Mouse (Mus musculus) olfactory bulb, adult 2 months (tissue): ENCODE data around the gene Gdap2. TPM values are rescaled to one million over a fixed set of nuclear protein-coding genes. Genes with fewer than 3 reads are reported as not detected.

Source experiments
- H3K27ac ChIP-seq: fragments of 200-500 bp; 2 replicates; pipeline ENCODE4 v1.5.1; 2012; ENCODE audit warnings: low read depth, low read length; ENCODE audit not compliant: insufficient read depth
- H3K4me1 ChIP-seq: fragments of 200-500 bp; 2 replicates; pipeline ENCODE4 v1.6.1; 2012; ENCODE audit warnings: low read length; ENCODE audit not compliant: control insufficient read depth, insufficient read depth
- H3K4me3 ChIP-seq: fragments of 200-500 bp; 2 replicates; pipeline ENCODE4 v1.5.1; 2012; ENCODE audit warnings: mild to moderate bottlenecking, low read depth, low read length, moderate library complexity; ENCODE audit not compliant: insufficient read depth
- CTCF ChIP-seq: fragments of 200-500 bp; IDR thresholded peaks from 2 replicates; pipeline ENCODE4 v1.5.1; 2012; ENCODE audit warnings: low read depth, mild to moderate bottlenecking, low read length, moderate library complexity; ENCODE audit not compliant: insufficient read depth
- POLR2A ChIP-seq: fragments of 200-500 bp; IDR thresholded peaks from 2 replicates; pipeline ENCODE4 v1.6.1; 2012; ENCODE audit warnings: mild to moderate bottlenecking, low read depth, low read length, moderate library complexity; ENCODE audit not compliant: insufficient read depth
- WGBS: fragments of 180-500 bp; shearing (Covaris S2); methylation state at CpG from one replicate; pipeline ENCODE4 v1.1.7; 2018; 5-methylcytosine and 5-hydroxymethylcytosine counted together
- polyA plus RNA-seq: library from polyadenylated mRNA; stranded (reverse); fragments of >200 nt; gene quantifications from 2 replicates; pipeline ENCODE4 v1.2.4, GENCODE M21; 2012; ENCODE audit warnings: low replicate concordance; ENCODE audit not compliant: missing spikeins, insufficient read depth, insufficient read length

Gdap2 gene
- not detected in 2 replicates for polyA plus RNA-seq

DNA sequence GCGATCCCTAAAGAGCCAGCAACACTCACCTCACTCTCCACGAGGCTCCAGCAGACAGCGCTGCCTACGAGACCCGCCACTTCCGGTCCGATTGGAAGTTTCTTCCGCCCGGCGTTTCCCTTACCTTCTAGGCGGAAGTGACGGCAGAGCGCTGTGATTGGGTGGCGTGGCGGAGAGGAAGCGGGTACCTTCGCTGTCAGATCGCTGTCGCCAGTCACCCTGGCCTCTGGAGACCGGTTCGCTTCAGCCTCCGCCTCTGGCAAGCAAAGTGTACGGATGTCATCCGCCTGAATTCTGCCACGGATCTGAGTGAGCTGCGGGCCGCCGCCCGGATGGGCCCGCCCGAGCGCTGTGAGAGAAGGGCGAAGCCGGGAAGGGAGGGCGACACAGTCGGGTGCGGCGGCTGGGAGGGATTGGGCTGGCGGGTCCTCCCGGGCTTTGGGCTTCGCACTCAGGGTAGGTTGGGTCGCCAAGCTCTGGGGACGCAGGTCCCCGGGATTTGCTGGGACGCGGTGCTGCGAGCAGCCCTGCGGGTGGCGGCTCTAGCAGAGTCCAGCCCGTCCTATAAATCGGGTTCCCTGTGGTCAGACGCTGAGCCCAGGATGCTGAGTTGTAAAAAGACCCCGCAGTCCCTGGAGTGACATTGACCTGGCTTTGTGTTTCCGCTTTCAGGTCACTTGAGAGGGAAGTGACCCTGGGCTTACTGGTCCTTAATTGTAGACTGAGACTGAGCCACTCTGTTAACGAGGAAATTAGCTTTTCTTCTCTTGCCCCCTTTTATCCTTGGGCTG is at the start of gene Gdap2, which contains the start of gene Wdr3:
Gene Gdap2 (plus strand): TSS at position 67 of the 791 bp plus-strand sequence.
Gene Wdr3 (minus strand): TSS at position 93 of the 791 bp plus-strand sequence.
- TF ChIP-seq POLR2A = peak; percentile 95
- no peak for TF ChIP-seq CTCF
- H3K4me1 ChIP-seq = peaks cover 2% of the 10 kb centered on the region; the same call in 1 of the 2 replicates
- under 1% methylated on average over 55 of the region's 55 CpGs for WGBS

DNA sequence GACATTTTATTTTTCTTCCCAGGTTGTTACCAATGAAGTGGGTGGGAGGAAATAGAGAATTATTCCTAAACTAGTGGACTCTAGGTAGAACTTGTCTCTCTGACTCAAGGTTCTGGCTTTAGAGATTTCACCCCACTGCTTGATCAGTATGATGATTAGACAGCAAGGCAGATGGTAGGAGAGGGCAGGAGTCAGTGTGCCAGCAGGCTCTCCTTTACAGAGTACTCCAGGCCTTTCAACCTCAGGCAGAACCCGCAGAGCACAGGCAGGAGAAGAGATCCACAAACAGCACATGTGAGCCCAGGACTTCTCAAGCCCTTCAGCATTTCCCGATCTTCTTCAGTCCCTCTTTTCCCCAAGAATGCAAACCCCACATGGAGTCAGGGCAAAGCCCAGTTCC is 43.5 kb upstream of the Gdap2 start:
- TF ChIP-seq CTCF = no peak
- no peak for TF ChIP-seq POLR2A

More for the DNA sequence above, at the start of gene Gdap2, which contains the start of gene Wdr3:
- H3K27ac ChIP-seq = peak within 1 kb of the TSS; percentile 85
- peak within 1 kb of the TSS; percentile 92 for H3K4me3 ChIP-seq

DNA sequence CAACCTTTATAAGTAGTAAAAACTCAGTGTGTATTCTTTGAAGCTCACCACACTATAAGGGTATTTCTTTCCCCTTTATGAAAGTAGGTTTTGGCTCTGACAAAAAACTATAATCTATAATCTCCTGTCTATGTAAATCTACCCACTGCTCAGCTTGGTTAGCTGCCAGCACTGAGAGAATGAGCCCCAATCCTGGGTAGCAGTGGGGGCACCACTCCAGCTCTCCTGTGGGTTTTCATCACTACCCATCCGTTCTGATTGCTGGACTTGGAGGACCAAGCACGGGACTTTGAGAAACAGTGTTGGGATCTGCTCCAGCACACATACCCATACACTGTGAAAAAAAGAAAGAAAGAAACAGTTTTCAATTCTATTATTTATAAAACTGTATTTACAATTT is 40.2 kb upstream of the Gdap2 start:
- no peak for TF ChIP-seq POLR2A
- no peak for TF ChIP-seq CTCF
- no peaks in the 10 kb centered on the region for H3K4me1 ChIP-seq
- WGBS = 29% methylated on average over 2 of the region's 2 CpGs
- no peak overlapping the region for H3K27ac ChIP-seq
- no peak overlapping the region for H3K4me3 ChIP-seq

More for the DNA sequence above, 43.5 kb upstream of the Gdap2 start:
- no peak overlapping the region for H3K4me3 ChIP-seq
- no peaks in the 10 kb centered on the region for H3K4me1 ChIP-seq
- WGBS = 61% methylated on average over 2 of the region's 2 CpGs
- no peak overlapping the region for H3K27ac ChIP-seq

DNA sequence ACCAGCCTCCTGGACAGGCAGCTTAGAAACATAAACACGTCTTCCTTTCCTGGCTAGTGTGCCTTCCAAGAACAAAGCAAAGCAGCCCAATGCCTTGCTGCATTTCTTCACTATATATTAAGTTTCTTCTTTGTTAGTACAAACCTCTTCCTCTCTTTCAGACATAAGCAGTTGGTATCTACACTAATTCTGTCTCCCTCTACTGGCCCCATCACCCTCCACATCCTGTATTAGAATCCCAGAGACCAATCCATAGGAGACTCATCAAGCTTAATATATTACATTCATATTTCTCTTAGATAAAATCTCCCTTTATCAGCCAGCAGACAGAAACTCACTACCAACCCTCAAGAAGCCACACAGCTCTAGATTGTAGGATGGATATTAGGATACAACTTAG is 39.7 kb upstream of the Gdap2 start:
- TF ChIP-seq CTCF (no peak), POLR2A (no peak)
- 26% methylated on average over 1 of the region's 1 CpGs for WGBS
- no peak overlapping the region for H3K27ac ChIP-seq

DNA sequence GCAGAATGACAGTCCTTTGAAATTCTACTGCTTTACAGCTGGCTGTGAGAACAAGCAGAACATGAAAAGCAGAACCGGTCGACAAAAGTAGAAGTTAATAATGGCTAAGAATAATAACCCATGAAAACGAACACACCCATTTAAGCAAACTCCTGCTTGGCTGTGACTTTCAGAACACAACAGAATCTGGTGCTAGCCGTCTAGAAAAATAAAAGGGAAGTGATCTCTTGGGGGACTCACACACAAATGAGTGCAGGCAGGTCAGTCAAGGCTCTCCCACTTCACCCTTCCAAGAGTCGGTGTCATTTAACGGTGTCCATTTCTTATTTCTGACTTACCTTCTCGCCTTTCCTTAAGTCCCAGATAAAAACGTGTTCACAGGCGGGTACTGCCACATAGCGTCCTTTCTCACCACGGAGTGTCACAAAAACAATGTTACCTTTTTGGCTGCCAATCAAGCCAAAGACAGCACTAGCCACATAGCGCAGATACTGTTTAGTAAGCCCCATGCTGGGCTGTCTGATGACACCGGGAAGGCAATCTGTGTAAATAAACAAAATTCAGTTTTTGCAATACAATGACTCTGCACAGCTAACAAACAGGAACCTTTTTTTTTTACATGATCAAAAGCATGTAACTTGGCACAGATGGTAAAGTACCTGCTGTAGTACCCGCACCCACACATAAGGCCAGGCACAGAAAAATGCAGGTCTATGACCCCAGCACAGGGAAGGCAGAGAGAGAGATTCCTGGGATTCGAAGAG is 1.3 kb upstream of the Gdap2 start:
- 81% methylated on average over 15 of the region's 15 CpGs for WGBS

More for the DNA sequence above, 39.7 kb upstream of the Gdap2 start:
- no peaks in the 10 kb centered on the region for H3K4me1 ChIP-seq
- no peak overlapping the region for H3K4me3 ChIP-seq

DNA sequence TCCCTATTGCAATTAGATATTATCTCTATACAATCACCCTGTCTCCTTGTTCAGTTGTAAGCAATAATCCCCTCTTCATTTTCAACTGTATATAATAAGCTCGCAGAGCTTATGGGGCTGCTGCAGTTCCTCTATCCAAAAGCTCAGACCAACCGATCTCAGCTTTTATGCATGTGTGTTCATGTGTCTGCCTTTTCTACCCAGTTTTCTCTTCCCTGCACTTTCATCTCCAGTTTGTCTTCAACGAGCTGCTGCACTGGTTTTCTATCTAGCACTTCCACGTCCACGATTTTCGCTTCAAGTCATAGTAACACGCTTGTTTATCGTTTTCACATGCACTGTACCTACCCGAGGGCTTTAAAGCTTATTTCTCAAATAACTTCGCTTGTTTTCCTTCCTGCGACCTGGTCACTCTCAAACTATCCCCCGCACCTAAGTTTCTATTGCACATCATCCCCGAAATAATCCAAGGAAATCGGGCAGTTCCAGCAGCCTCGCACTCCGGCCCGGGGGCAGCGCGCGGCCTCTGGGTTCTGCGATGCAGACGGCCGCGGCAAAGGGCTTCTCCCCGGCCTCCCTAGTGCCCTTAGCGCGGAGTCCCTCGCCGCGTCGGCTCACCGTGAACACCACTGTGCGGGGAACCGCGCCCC is 391 bp upstream of the Gdap2 start:
- H3K4me3 ChIP-seq = peak overlapping the region; percentile 92
- WGBS = under 1% methylated on average over 35 of the region's 35 CpGs
- TF ChIP-seq POLR2A = no peak
- TF ChIP-seq CTCF = no peak
- peaks cover 2% of the 10 kb centered on the region; the same call in 1 of the 2 replicates for H3K4me1 ChIP-seq
- H3K27ac ChIP-seq = no peak overlapping the region

More for the DNA sequence above, 1.3 kb upstream of the Gdap2 start:
- TF ChIP-seq CTCF = no peak
- no peak for TF ChIP-seq POLR2A
- Histone ChIP-seq H3K27ac (no peak overlapping the region), H3K4me3 (no peak overlapping the region), H3K4me1 (peaks cover 2% of the 10 kb centered on the region; the same call in 1 of the 2 replicates)

DNA sequence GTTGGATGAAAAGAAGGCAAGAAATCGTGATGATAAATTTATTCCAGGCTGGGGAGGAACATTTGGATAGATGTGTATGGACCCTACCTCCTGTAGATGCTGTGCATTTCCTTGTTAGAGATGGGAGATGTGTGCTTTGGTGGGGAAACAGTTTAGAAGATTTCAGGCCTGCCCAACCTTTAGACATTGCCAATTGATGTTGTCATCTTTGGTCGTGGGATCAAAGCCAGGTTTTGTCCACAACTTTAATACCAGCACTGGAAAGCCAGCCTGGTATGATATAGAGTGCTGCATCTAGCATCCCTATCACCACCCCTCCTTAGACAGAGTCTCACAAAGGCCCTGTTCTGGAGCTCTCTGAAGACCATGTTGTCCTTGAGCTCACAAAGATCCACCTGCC is 1.4 kb downstream of the Gdap2 start:
- H3K4me3 ChIP-seq = no peak overlapping the region
- no peak overlapping the region for H3K27ac ChIP-seq
- TF ChIP-seq POLR2A (no peak), CTCF (no peak)
- H3K4me1 ChIP-seq = peaks cover 2% of the 10 kb centered on the region; the same call in 1 of the 2 replicates
- 75% methylated on average over 2 of the region's 2 CpGs for WGBS

DNA sequence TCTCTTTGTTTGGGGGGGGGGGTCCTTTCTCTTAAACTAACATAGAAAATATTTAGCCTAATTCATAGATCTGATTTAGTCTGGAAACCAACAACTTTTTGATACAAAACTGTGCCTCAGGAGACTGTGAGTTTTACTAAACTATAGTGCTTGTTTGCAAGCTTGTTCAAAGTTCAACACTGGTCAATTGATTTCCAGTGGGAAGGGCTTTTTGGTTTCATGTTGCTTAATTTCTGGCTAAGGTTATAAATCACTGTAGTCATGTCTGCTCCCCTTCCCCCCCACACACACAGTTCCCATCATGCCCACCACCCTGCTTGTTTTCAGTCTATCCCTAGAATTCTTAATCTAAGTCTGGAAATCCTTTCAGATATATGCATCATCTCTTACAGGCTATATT is 2.8 kb downstream of the Gdap2 start:
- H3K27ac ChIP-seq = no peak overlapping the region
- peaks cover 2% of the 10 kb centered on the region; the same call in 1 of the 2 replicates for H3K4me1 ChIP-seq
- no peak for TF ChIP-seq POLR2A
- TF ChIP-seq CTCF = no peak
- H3K4me3 ChIP-seq = no peak overlapping the region
